Mouse (Mus musculus) layer of hippocampus, postnatal 25 days (tissue): ENCODE measurements at regions not wholly inside any gene's neighbourhood (a gene's known extent, or its start where the extent isn't known, plus 50 kb on each side); places are given as distances from the start of the nearest gene placed in this dataset.

Source experiments
- DNase-seq, 2 experiments: peaks; one replicate each; pipeline ENCODE4 v3.0.0; 2022; ENCODE audit warnings: mixed read lengths in 2 of 2, low spot score in 1 of 2; ENCODE audit errors: extremely low spot score in 1 of 2

GRCm38 (mm10) chr3:29890764-29891163 is 657.0 kb downstream of the Mecom start:
- no peak for DNase-seq

DNA sequence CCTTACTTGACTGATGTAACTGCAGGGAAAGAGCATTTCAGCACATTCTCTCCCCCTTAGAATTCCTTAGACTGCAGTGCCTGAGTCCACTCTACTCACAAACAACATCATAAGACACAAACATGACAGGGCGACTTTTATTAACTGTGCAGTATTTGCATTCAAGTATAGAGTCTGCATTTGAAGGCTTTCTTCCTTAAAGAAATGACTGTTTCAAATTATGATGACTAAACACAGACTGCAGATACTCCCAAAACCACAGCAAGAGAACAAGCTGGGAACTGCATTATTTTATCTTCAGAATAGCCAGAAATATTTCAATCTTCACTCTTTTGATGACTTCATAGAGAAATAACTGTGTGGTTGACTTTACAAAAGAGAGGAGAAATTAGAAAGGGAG is 657.5 kb downstream of the Mecom start:
- DNase-seq = no peak

- DNase-seq = no peak
These were observed 658.2 kb downstream of the Mecom start for GRCm38 (mm10) chr3:29889638-29890037.

- no peak for DNase-seq
These were observed 667.8 kb downstream of the Mecom start for GRCm38 (mm10) chr3:29879966-29880365.

- DNase-seq = no peak
These were observed 672.0 kb downstream of the Mecom start for GRCm38 (mm10) chr3:29875768-29876167.

DNA sequence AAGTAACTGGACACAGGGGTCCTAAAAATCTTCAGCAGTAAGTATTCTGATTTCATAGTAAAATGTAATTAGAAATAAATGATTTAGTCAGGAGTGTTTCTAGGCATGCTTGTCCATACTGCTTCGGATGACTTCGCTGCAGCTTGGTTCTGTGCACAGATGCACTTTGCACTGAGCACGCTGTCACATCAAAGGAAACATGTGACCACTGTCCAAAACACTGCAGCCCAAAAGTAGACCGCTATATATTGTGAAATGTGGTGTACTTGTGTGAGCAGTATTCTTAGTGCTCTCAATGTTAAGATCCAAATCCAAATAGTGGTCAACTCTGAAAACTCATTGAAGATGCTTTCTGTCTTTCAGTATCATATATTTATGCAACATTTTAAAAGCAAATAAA is 685.4 kb downstream of the Mecom start:
- no peak for DNase-seq

DNA sequence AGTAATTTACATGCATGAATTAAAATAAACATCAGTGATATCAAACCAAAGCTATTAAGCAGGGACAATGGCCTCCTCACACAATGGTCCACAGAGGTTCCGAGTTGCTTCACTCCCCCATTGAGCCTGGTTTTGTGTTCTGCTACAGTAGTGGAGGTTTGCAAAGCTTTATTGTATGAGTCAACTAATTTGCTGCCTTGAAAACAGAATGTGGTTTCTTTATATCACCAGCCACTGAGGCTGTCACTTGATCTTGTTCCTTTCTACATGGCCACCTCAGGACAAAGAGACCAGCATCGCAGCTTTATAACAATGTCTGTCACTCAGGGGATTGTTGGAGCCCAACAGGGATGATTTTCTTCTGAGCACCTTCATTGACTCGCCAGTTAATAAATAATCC is 695.3 kb downstream of the Mecom start:
- no peak for DNase-seq

DNA sequence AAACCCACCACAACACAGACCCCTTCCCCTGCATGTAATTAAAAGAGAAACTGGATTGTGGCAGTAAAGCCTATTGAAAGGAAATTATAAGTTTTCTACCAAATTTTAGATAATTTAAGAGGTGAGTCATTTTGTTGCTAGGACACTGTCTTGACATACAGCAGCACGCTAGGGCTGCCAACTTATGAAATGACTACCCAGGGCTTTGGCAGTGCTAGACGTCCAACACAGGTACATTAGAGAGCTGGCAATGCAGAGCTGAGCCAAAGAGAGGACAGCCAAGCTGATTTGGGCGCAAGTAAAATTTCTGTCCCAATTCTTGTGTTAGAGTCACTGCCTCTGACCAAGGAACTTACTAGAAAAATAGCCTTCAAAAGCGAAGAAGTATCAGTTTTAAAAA is 712.4 kb downstream of the Mecom start:
- no peak for DNase-seq

GRCm38 (mm10) chr3:29834884-29835283 is 712.9 kb downstream of the Mecom start:
- DNase-seq = no peak

DNA sequence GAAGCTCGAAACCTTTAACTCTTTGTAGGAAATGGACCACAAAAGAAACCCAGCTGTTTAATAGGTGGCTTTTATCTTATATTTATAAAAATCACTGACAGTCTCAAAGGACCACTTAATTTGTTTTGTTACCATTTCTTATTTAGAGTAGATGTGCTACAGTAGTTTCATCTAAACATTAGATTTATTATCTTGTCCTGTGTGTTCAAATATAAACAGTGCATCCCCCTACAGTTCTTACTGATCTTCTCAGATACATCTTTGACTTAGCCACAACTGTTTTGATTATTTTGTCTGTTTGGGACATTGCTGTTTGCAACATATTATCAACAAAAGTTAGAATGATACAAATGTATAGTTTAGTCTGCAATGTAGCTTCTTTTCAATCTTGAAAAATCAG is 716.5 kb downstream of the Mecom start:
- DNase-seq = no peak

DNA sequence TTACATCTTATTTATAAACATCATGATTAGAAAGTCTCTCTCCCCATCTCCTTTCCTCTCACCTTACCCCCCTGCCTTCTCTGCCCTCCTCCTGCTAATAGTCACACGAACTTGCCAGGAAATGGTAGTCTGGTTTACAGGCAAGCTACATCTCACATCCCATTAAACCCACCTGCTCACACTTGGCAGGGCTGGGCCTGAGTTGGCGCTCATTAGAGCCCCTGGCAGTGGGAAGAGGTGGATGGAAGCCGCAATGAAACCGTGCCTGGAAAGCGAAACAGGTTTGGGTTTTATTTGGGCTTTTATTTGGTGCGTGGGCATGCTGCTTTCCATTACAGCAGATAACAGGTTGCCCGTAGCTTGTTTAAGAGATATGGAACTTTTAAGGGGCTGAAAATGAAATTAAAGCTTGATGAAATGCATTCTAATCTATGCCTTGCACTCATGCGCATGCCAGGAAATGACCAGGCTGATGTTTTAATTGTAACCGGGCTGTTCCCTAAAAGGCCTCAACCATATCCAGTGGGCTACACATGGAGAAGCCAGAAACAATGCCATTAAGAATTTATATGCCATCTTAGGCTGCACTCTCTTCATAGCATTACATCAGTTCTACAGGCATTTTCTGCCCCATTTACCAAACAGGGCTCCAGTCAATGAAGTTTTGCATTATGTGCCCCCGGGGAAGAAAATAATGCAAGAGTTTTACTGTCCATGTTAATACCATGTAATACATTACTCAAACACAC is 725.0 kb downstream of the Mecom start:
- peak in 1 of 2 experiments; percentile 6 for DNase-seq

GRCm38 (mm10) chr3:29816964-29817363 is 730.8 kb downstream of the Mecom start:
- DNase-seq = no peak

GRCm38 (mm10) chr3:29813276-29813675 is 731.5 kb downstream of the Egfem1 start:
- no peak for DNase-seq

DNA sequence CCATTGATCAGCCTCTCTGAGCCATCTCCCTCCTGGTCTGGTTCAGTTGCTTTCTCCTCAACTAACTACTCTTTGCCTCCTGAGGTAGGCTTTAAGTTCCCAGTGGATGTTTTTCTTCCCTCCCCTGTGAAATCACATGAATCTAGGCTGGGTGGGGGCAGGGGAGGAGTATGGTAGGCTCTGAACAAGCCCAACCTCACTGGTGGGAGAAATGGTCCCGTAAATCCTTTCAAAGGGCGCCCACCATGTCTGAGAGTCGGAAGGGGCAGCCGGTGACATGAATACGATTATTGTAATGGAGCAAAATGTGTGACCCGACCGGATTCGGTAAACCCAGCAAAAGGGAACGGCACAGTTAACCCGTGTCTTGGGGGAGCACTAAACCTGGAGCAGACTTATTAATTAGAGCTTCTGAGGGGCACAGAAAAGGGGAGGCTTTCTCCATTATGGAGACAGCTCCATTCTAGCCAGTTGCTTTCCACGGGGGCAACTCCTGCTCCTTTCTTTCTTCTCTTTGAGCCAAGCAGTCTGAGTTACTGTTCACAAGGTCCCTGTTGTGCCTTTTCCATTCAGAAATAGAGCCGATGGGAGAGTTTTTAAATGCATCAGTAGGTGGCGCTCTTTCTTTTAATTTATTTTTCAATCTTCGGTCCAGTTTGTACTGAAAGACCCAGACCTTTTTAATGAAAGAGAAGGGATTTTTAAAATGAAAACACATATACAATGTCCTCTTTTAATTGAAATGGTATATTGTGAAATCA is 730.8 kb downstream of the Egfem1 start:
- DNase-seq = peak in 1 of 2 experiments; percentile 11

DNA sequence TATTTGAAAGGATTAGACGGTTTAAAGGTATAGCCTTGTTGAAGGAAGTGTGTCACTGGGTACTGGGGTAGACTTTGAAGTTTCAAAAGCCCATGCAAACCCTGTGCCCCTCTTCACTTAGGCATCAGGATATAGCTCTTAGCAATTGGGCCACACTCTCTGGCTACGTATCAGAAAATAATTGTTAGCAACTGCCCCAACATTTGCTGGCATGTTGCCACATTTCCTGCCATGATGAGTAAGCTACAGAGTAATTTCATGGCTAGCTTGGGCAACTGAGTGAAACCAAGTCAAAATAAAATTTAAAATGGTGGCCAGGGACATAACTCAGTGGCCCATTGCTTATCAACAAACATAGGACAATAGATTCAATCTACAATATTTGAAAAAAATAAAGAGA is 724.2 kb downstream of the Egfem1 start:
- no peak for DNase-seq

DNA sequence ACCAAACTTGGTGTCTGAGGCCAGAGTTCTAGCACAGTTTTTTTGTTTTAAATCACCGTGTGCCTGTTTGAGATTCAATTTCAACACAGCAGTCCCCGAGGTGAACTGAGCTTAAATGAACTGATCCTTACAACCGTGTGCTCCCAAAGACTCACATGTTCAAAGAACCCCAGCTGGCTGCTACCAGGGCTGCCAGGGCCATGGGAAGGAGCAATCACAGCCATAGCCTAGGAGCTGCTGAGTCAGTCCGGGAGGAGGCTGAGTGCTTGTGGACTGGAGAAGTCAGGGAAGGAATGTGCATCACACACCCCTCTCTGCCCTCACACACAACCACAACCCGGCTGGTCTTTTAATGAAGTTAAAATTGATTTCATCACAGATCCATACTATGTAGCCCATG is 721.6 kb downstream of the Egfem1 start:
- no peak for DNase-seq

- DNase-seq = no peak
These were observed 719.3 kb downstream of the Egfem1 start for GRCm38 (mm10) chr3:29801081-29801480.

DNA sequence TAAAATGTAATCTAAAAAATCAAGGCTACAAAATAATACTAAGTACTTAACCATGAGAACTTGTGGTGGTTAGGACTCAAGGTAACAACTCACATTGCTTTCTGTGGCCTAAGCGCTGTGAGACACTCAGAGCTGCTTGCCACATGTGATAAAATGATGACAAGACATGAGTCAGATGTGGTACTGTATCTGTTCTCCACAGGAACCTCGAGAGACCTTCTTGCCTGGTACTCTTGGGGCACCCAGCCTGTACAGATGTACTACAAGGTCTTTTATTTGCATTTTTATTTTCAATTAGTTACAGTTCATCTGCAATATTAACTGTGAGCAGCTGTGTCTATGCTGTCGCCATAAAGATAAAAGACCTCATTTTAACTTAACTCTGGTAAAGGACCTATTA is 692.5 kb downstream of the Egfem1 start:
- no peak for DNase-seq

DNA sequence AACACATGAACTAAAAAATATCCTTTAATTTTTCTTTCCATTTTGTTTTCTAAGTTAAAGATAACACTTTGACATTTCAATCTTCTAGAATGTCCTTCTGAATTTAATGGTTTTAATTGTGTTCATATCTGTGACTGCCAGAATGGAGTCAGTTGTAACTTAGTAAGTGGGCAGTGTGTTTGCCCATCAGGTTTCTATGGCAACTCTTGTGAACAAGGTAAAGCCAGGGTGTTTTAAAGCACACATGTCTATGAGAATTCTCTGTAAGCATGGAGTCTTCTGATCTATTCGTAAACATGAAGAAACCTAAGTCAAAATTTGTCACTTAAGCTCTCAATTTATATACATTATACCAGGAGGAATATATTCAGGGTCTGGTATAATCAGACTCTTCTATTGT is 689.4 kb downstream of the Egfem1 start:
- DNase-seq = no peak

GRCm38 (mm10) chr3:29768592-29768991 is 686.8 kb downstream of the Egfem1 start:
- DNase-seq = no peak

DNA sequence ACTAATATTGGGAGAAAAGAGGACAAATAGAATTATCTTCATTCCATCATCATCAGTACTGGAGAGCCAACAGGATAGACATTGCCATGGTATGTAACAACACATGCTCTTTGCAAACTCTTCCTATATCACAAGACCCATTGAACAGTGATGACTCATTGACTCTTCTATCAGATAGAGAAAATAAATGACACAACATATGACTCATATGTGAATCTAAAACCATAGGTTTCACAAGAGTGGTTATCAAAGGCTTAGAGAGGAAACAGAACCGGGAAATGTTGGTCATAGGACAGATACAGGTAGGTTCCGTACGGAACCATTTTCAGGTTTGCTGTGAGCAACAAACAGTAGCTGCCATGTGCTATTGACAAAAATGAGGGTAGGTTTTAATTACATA is 682.2 kb downstream of the Egfem1 start:
- DNase-seq = no peak
